Mouse (Mus musculus) midbrain, embryonic 11.5 days (tissue): Measurements from ENCODE around the gene Snd1. TPM values are rescaled to one million over a fixed set of nuclear protein-coding genes. Genes with fewer than 3 reads are reported as not detected.

Source experiments
- ATAC-seq: fragments of 200-750 bp; cut with Nextera tagmentation; 2 replicates; pipeline ENCODE4 v1.8.0; 2017; ENCODE audit warnings: moderate TSS enrichment, moderate library complexity; ENCODE audit not compliant: low FRiP score
- DNase-seq: peaks from one replicate; pipeline ENCODE4 v3.0.0; 2015; ENCODE audit warnings: low spot score; ENCODE audit errors: missing footprints
- H3K27ac ChIP-seq: fragments of 300-500 bp; sonication (generic); 2 replicates; pipeline ENCODE4 v1.5.1; 2014; ENCODE audit warnings: low read depth, low read length
- H3K27me3 ChIP-seq: fragments of 300-500 bp; sonication (generic); 2 replicates; pipeline ENCODE4 v1.6.1; 2014; ENCODE audit warnings: mild to moderate bottlenecking, low read length, moderate library complexity, mixed read lengths; ENCODE audit not compliant: control insufficient read depth, insufficient read depth
- H3K36me3 ChIP-seq: fragments of 300-500 bp; sonication (generic); 2 replicates; pipeline ENCODE4 v1.6.1; 2014; ENCODE audit warnings: mild to moderate bottlenecking, low read length, moderate library complexity, mixed read lengths; ENCODE audit not compliant: control insufficient read depth, insufficient read depth
- H3K4me1 ChIP-seq: fragments of 300-500 bp; sonication (generic); 2 replicates; pipeline ENCODE4 v1.6.1; 2014; ENCODE audit warnings: low read length; ENCODE audit not compliant: control insufficient read depth, insufficient read depth
- H3K4me2 ChIP-seq: fragments of 300-500 bp; sonication (generic); 2 replicates; pipeline ENCODE4 v1.6.1; 2014; ENCODE audit warnings: mild to moderate bottlenecking, moderate library complexity
- H3K4me3 ChIP-seq: fragments of 300-500 bp; sonication (generic); 2 replicates; pipeline ENCODE4 v1.5.1; 2014; ENCODE audit warnings: low read depth, low read length
- H3K9ac ChIP-seq: fragments of 300-500 bp; sonication (generic); 2 replicates; pipeline ENCODE4 v1.6.1; 2014; ENCODE audit warnings: low read length
- H3K9me3 ChIP-seq: fragments of 300-500 bp; sonication (generic); 2 replicates; pipeline ENCODE4 v1.6.1; 2016; ENCODE audit warnings: low read length; ENCODE audit not compliant: control insufficient read depth
- WGBS: fragments of 180-500 bp; shearing (Covaris S2); extraction: QIAGEN DNeasy Blood & Tissue Kit; methylation state at CpG from one replicate; pipeline ENCODE4 v1.1.7; 2014; 5-methylcytosine and 5-hydroxymethylcytosine counted together
- polyA plus RNA-seq: library from polyadenylated mRNA; unstranded; fragments of >200 nt; fragmentation: Nextera tagmentation; extraction: Ambion mirVana; gene quantifications from 2 replicates; pipeline ENCODE4 v1.2.1, GENCODE M21; 2014

The Snd1 gene
- polyA plus RNA-seq, 1 experiment from 2014 or later = 88.9 TPM

- peaks cover 8% of the 10 kb centered on the region for H3K4me1 ChIP-seq
- H3K27me3 ChIP-seq = no peaks in the 10 kb centered on the region
- ATAC-seq (no peak), DNase-seq (no peak)
- no peak overlapping the region for H3K4me2 ChIP-seq
- no peaks in the 10 kb centered on the region for H3K36me3 ChIP-seq
- no peak overlapping the region for H3K9ac ChIP-seq
- H3K9me3 ChIP-seq = no peaks in the 10 kb centered on the region
- no peak overlapping the region for H3K27ac ChIP-seq
- H3K4me3 ChIP-seq = no peak overlapping the region
- WGBS = 85% methylated on average over 6 of the region's 6 CpGs
Observed at GRCm38 (mm10) chr6:28705384-28706107, 230.6 kb downstream of the Snd1 start.

GRCm38 (mm10) chr6:28706108-28706975 lies 231.4 kb downstream of the Snd1 start:
- no peak for ATAC-seq
- no peak overlapping the region for H3K27ac ChIP-seq

GRCm38 (mm10) chr6:28706976-28707592 lies 232.1 kb downstream of the Snd1 start:
- peaks cover 8% of the 10 kb centered on the region for H3K4me1 ChIP-seq
- no peak overlapping the region for H3K4me3 ChIP-seq
- H3K36me3 ChIP-seq = no peaks in the 10 kb centered on the region
- ATAC-seq = no peak
- WGBS = 91% methylated on average over 12 of the region's 12 CpGs
- H3K9me3 ChIP-seq = no peaks in the 10 kb centered on the region
- no peak overlapping the region for H3K27ac ChIP-seq
- no peak overlapping the region for H3K9ac ChIP-seq
- DNase-seq = no peak
- H3K27me3 ChIP-seq = no peaks in the 10 kb centered on the region
- H3K4me2 ChIP-seq = no peak overlapping the region

More at GRCm38 (mm10) chr6:28706108-28706975, 231.4 kb downstream of the Snd1 start:
- H3K9ac ChIP-seq = no peak overlapping the region
- no peak overlapping the region for H3K4me3 ChIP-seq
- WGBS = 88% methylated on average over 8 of the region's 8 CpGs
- peaks cover 8% of the 10 kb centered on the region for H3K4me1 ChIP-seq
- no peaks in the 10 kb centered on the region for H3K27me3 ChIP-seq
- H3K9me3 ChIP-seq = no peaks in the 10 kb centered on the region
- H3K36me3 ChIP-seq = no peaks in the 10 kb centered on the region
- no peak for DNase-seq
- no peak overlapping the region for H3K4me2 ChIP-seq

GRCm38 (mm10) chr6:28710035-28710434 lies 235.1 kb downstream of the Snd1 start:
- no peak overlapping the region for H3K4me2 ChIP-seq
- H3K36me3 ChIP-seq = no peaks in the 10 kb centered on the region
- peaks cover 8% of the 10 kb centered on the region for H3K4me1 ChIP-seq
- no peak overlapping the region for H3K27ac ChIP-seq
- no peak overlapping the region for H3K9ac ChIP-seq
- no peaks in the 10 kb centered on the region for H3K27me3 ChIP-seq
- 29% methylated on average over 2 of the region's 2 CpGs for WGBS
- no peak for DNase-seq
- H3K9me3 ChIP-seq = no peaks in the 10 kb centered on the region
- ATAC-seq = peak; percentile 9; the same call in 1 of the 2 replicates
- H3K4me3 ChIP-seq = no peak overlapping the region

GRCm38 (mm10) chr6:28717203-28717844 lies 242.4 kb downstream of the Snd1 start:
- Histone ChIP-seq H3K4me3 (no peak overlapping the region), H3K4me2 (no peak overlapping the region), H3K9ac (no peak overlapping the region), H3K4me1 (peaks cover 2% of the 10 kb centered on the region; the same call in 1 of the 2 replicates), H3K27ac (no peak overlapping the region), H3K9me3 (no peaks in the 10 kb centered on the region), H3K36me3 (no peaks in the 10 kb centered on the region), H3K27me3 (no peaks in the 10 kb centered on the region)
- ATAC-seq = no peak
- no peak for DNase-seq
- WGBS = 57% methylated on average over 7 of the region's 7 CpGs

GRCm38 (mm10) chr6:28717845-28718237 lies 242.9 kb downstream of the Snd1 start:
- Histone ChIP-seq H3K4me1 (peaks cover 2% of the 10 kb centered on the region; the same call in 1 of the 2 replicates), H3K4me2 (no peak overlapping the region), H3K36me3 (no peaks in the 10 kb centered on the region), H3K9me3 (no peaks in the 10 kb centered on the region), H3K9ac (no peak overlapping the region), H3K27ac (no peak overlapping the region), H3K4me3 (no peak overlapping the region), H3K27me3 (no peaks in the 10 kb centered on the region)
- WGBS = 57% methylated on average over 4 of the region's 4 CpGs
- ATAC-seq (no peak), DNase-seq (no peak)

- WGBS = 92% methylated on average over 9 of the region's 9 CpGs
Observed at GRCm38 (mm10) chr6:28720391-28721171, 245.6 kb downstream of the Snd1 start.

GRCm38 (mm10) chr6:28723059-28723458 lies 248.1 kb downstream of the Snd1 start:
- no peaks in the 10 kb centered on the region for H3K9me3 ChIP-seq
- no peak overlapping the region for H3K9ac ChIP-seq
- H3K4me1 ChIP-seq = peaks cover 2% of the 10 kb centered on the region; the same call in 1 of the 2 replicates
- no peaks in the 10 kb centered on the region for H3K27me3 ChIP-seq
- no peaks in the 10 kb centered on the region; the same call in 1 of the 2 replicates for H3K36me3 ChIP-seq
- DNase-seq (no peak), ATAC-seq (no peak)
- no peak overlapping the region for H3K4me2 ChIP-seq
- no peak overlapping the region for H3K27ac ChIP-seq
- H3K4me3 ChIP-seq = no peak overlapping the region
- WGBS = 86% methylated on average over 2 of the region's 2 CpGs

More at GRCm38 (mm10) chr6:28720391-28721171, 245.6 kb downstream of the Snd1 start:
- no peak overlapping the region for H3K4me2 ChIP-seq
- H3K4me1 ChIP-seq = no peaks in the 10 kb centered on the region
- no peak overlapping the region for H3K9ac ChIP-seq
- no peak overlapping the region for H3K27ac ChIP-seq
- DNase-seq (no peak), ATAC-seq (no peak)
- H3K9me3 ChIP-seq = no peaks in the 10 kb centered on the region
- H3K4me3 ChIP-seq = no peak overlapping the region
- no peaks in the 10 kb centered on the region for H3K27me3 ChIP-seq
- H3K36me3 ChIP-seq = no peaks in the 10 kb centered on the region; the same call in 1 of the 2 replicates
